Mouse (Mus musculus) liver, postnatal 0 days (tissue): ENCODE data around the gene Usmg5. TPM values are rescaled to one million over a fixed set of nuclear protein-coding genes. Genes with fewer than 3 reads are reported as not detected.
A peak's percentile ranks its signal among the peaks of the same experiment; 100 is the strongest.
"Not testable (repeated sequence)": the region's sequence is repeated elsewhere in the genome, so short reads cannot be mapped to it uniquely, and the experiment has no call there.

ENCODE experiments used
- ATAC-seq: fragments of 200-750 bp; cut with Nextera tagmentation; 2 replicates; pipeline ENCODE4 v1.8.0; 2017; ENCODE audit warnings: mild to moderate bottlenecking, moderate library complexity
- DNase-seq: peaks from one replicate; pipeline ENCODE4 v3.0.0-alpha.2; 2016
- H3K27ac ChIP-seq: fragments of 300-500 bp; sonication (generic); 2 replicates; pipeline ENCODE4 v1.5.1; 2014; ENCODE audit warnings: antibody characterized with exemption, moderate library complexity, mild to moderate bottlenecking, low read depth
- H3K27me3 ChIP-seq: fragments of 300-500 bp; sonication (generic); 2 replicates; pipeline ENCODE4 v1.6.1; 2014; ENCODE audit warnings: low read length, control low read depth, mixed read lengths; ENCODE audit not compliant: insufficient read depth
- H3K36me3 ChIP-seq: fragments of 300-500 bp; sonication (generic); replicated peaks from 2 replicates; pipeline ENCODE4 v1.6.1; 2014; ENCODE audit warnings: mild to moderate bottlenecking, control low read depth, low read length, moderate library complexity, mixed read lengths; ENCODE audit not compliant: insufficient read depth
- H3K4me1 ChIP-seq: fragments of 300-500 bp; sonication (generic); 2 replicates; pipeline ENCODE4 v1.6.1; 2014; ENCODE audit warnings: antibody characterized with exemption, mild to moderate bottlenecking, control low read depth; ENCODE audit not compliant: insufficient read depth
- H3K4me2 ChIP-seq: fragments of 300-500 bp; sonication (generic); 2 replicates; pipeline ENCODE4 v1.6.1; 2014; ENCODE audit warnings: low read depth, mild to moderate bottlenecking, low read length, moderate library complexity, mixed read lengths
- H3K4me3 ChIP-seq: fragments of 300-500 bp; sonication (generic); 2 replicates; pipeline ENCODE4 v1.5.1; 2014; ENCODE audit warnings: low read depth, low read length
- H3K9ac ChIP-seq: fragments of 300-500 bp; sonication (generic); replicated peaks from 2 replicates; pipeline ENCODE4 v1.6.1; 2014; ENCODE audit warnings: mild to moderate bottlenecking, moderate library complexity
- H3K9me3 ChIP-seq: fragments of 300-500 bp; sonication (generic); 2 replicates; pipeline ENCODE4 v1.6.1; 2016; ENCODE audit warnings: mild to moderate bottlenecking, control low read depth, low read length, mixed read lengths
- CTCF ChIP-seq: sonication (generic); IDR thresholded peaks from 2 replicates; pipeline ENCODE4 v1.5.1; 2016; ENCODE audit warnings: antibody characterized with exemption, low read depth
- EP300 ChIP-seq: IDR thresholded peaks from 2 replicates; pipeline ENCODE4 v1.6.1; 2016; ENCODE audit warnings: antibody characterized with exemption, low read depth, mild to moderate bottlenecking
- WGBS: fragments of 180-500 bp; shearing (Covaris S2); extraction: QIAGEN DNeasy Blood & Tissue Kit; methylation state at CpG from one replicate; pipeline ENCODE4 v1.1.7; 2014; ENCODE audit not compliant: insufficient replicate concordance; 5-methylcytosine and 5-hydroxymethylcytosine counted together
- polyA plus RNA-seq: library from polyadenylated mRNA; unstranded; fragments of >200 nt; fragmentation: Nextera tagmentation; extraction: Ambion mirVana; gene quantifications from 2 replicates; pipeline ENCODE4 v1.2.1, GENCODE M21; 2015

Gene Usmg5
- 1,395 and 1,426 TPM in 2 replicates for polyA plus RNA-seq

- Histone ChIP-seq H3K36me3 (peaks cover 22% of the 10 kb centered on the region), H3K9me3 (no peaks in the 10 kb centered on the region), H3K27me3 (no peaks in the 10 kb centered on the region), H3K9ac (peak within 1 kb of the TSS; percentile 88), H3K4me1 (peaks cover 7% of the 10 kb centered on the region; the same call in 1 of the 2 replicates), H3K27ac (peak within 1 kb of the TSS; percentile 92), H3K4me3 (peak within 1 kb of the TSS; percentile 74), H3K4me2 (peak within 1 kb of the TSS; percentile 95)
- ATAC-seq (peak; percentile 99), DNase-seq (peak; percentile 96)
- TF ChIP-seq CTCF: no peak
- no peak for TF ChIP-seq EP300
- WGBS: under 1% methylated on average over 56 of the region's 56 CpGs
Measured at GRCm38 (mm10) chr19:47090550-47091156, at the start of gene Usmg5, which contains the start of gene Pdcd11. Gene Usmg5, minus strand, starts transcription at chr19:47090647. Gene Pdcd11, plus strand, starts transcription at chr19:47090768.

- WGBS: 54% methylated on average over 7 of the region's 7 CpGs
- H3K9ac ChIP-seq, H3K4me1 ChIP-seq, H3K36me3 ChIP-seq, H3K4me2 ChIP-seq, H3K4me3 ChIP-seq, H3K9me3 ChIP-seq, H3K27me3 ChIP-seq, DNase-seq, H3K27ac ChIP-seq, ATAC-seq: not testable (repeated sequence)
Measured at GRCm38 (mm10) chr19:47139611-47140010, 49.2 kb upstream of the Usmg5 start.

- Histone ChIP-seq H3K9me3 (no peaks in the 10 kb centered on the region), H3K4me3 (peak within 1 kb of the TSS; percentile 45), H3K4me1 (peaks cover 8% of the 10 kb centered on the region; the same call in 1 of the 2 replicates), H3K9ac (peak within 1 kb of the TSS; percentile 63), H3K27ac (peak within 1 kb of the TSS; percentile 81), H3K4me2 (peak within 1 kb of the TSS; percentile 68), H3K27me3 (0 out of 2 replicates have a peak, but pooled peaks cover 8% of the 10 kb centered on the region), H3K36me3 (no peaks in the 10 kb centered on the region; the same call in 1 of the 2 replicates)
- no peak for TF ChIP-seq EP300
- TF ChIP-seq CTCF: no peak
- peak; percentile 52 for ATAC-seq
- WGBS: 6% methylated on average over 28 of the region's 28 CpGs
- DNase-seq: peak; percentile 53
Measured at GRCm38 (mm10) chr19:47137771-47138421, 47.4 kb upstream of the Usmg5 start, which contains the start of gene Calhm2. Gene Calhm2, minus strand, starts transcription at chr19:47138294.

- Histone ChIP-seq H3K27me3 (0 out of 2 replicates have a peak, but pooled peaks cover 8% of the 10 kb centered on the region), H3K27ac (peak overlapping the region; percentile 81; the same call in 1 of the 2 replicates), H3K4me2 (peak overlapping the region; percentile 68), H3K9me3 (no peaks in the 10 kb centered on the region), H3K36me3 (no peaks in the 10 kb centered on the region; the same call in none of the 2 replicates), H3K9ac (peak overlapping the region; percentile 63), H3K4me3 (peak overlapping the region; percentile 45), H3K4me1 (peaks cover 8% of the 10 kb centered on the region; the same call in 1 of the 2 replicates)
- ATAC-seq: peak; percentile 72
- peak; percentile 74 for DNase-seq
- no peak for TF ChIP-seq CTCF
- TF ChIP-seq EP300: no peak
- 7% methylated on average over 6 of the region's 6 CpGs for WGBS
Measured at GRCm38 (mm10) chr19:47137051-47137581, 46.7 kb upstream of the Usmg5 start.

GRCm38 (mm10) chr19:47136170-47136569 lies 45.7 kb upstream of the Usmg5 start:
- Histone ChIP-seq H3K27me3 (0 out of 2 replicates have a peak, but pooled peaks cover 8% of the 10 kb centered on the region), H3K4me1 (peaks cover 8% of the 10 kb centered on the region; the same call in 1 of the 2 replicates), H3K4me3 (no peak overlapping the region), H3K27ac (no peak overlapping the region), H3K9ac (no peak overlapping the region), H3K4me2 (no peak overlapping the region), H3K36me3 (peaks cover 9% of the 10 kb centered on the region), H3K9me3 (no peaks in the 10 kb centered on the region)
- ATAC-seq: no peak
- DNase-seq: no peak
- TF ChIP-seq CTCF: no peak
- TF ChIP-seq EP300: no peak
- 67% methylated on average over 5 of the region's 5 CpGs for WGBS

GRCm38 (mm10) chr19:47135568-47135967 lies 45.1 kb upstream of the Usmg5 start:
- no peak for ATAC-seq
- Histone ChIP-seq H3K27me3 (0 out of 2 replicates have a peak, but pooled peaks cover 8% of the 10 kb centered on the region), H3K4me1 (peaks cover 8% of the 10 kb centered on the region; the same call in 1 of the 2 replicates), H3K36me3 (peaks cover 13% of the 10 kb centered on the region), H3K4me3 (no peak overlapping the region), H3K9me3 (no peaks in the 10 kb centered on the region), H3K4me2 (no peak overlapping the region), H3K9ac (no peak overlapping the region), H3K27ac (no peak overlapping the region)
- DNase-seq: no peak
- WGBS: 82% methylated on average over 17 of the region's 17 CpGs
- TF ChIP-seq CTCF: no peak
- no peak for TF ChIP-seq EP300
